Comparison of ENCODE assay signal across 9 mouse cellular contexts in the genomic region with DNA sequence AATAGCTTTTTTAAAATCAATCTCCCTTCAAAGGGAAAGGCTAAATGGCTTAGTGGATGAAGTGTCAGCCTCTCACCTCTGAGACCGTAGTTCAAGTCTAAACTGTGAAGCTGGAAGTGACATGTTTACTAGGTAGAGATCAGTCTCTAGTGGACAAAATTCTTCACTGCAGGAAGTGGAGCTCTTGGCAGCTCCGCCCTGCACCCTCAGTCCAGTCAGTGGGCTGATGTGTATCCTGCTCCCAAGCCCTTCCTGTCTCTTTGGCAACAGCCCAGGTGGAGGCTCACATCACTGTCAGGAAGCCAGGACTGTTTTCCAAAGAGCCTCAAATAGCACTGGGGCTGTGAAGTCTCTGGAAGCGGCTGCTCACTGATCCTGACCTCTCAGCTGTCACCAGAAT.
A peak's percentile ranks its signal among the peaks of the same experiment; 100 is the strongest.
DNase-seq lines count a peak whose midpoint lies in the region; ATAC-seq and TF ChIP-seq lines count a peak whose summit lies in the region.
"Had no signal": no experiment of that assay in that cellular context is flagged by ENCODE, and none has a peak within 500 bp of the region (broad histone marks: within the 10 kb centered on the region; RNA-seq: fewer than 3 reads in every experiment).

No protein-coding gene starts in this region.

- peak; percentile 21 for DNase-seq in urinary bladder, postnatal 14 days (ENCODE audit: low spot score)
- DNase-seq in urinary bladder, adult 2 months (ENCODE audit: low spot score): no peak
- DNase-seq in embryo, embryonic 11.5 days (ENCODE audit: low read depth, low spot score): peak; percentile 5
- DNase-seq in heart, adult 8-10 months (ENCODE audit: low spot score): peak; percentile 60
- DNase-seq in kidney, adult 2 months: peak; percentile 92
- peak; percentile 61 for DNase-seq in lung, postnatal 0 days (ENCODE audit: low spot score)

- no peak overlapping the region for H3K4me3 ChIP-seq in kidney, adult 2 months (ENCODE audit: insufficient read depth, low read depth, low read length)
- H3K4me3 ChIP-seq in lung, postnatal 0 days (ENCODE audit: low read depth, low read length): no peak overlapping the region
- no peak overlapping the region for H3K4me3 ChIP-seq in stomach, embryonic 16.5 days (replicated peaks; ENCODE audit: low read length)

- no peak for TF ChIP-seq EP300 in lung, postnatal 0 days (IDR thresholded peaks at IDR 0.05)

- no peaks in the 10 kb centered on the region for H3K9me3 ChIP-seq in lung, postnatal 0 days (ENCODE audit: low read length)
- H3K9me3 ChIP-seq in stomach, embryonic 16.5 days (replicated peaks; ENCODE audit: control insufficient read depth, low read length): no peaks in the 10 kb centered on the region

- H3K4me2 ChIP-seq in lung, postnatal 0 days (replicated peaks; ENCODE audit: low read depth, low read length): no peak overlapping the region
- H3K4me2 ChIP-seq in stomach, embryonic 16.5 days (ENCODE audit: low read depth, low read length): no peak overlapping the region

- no peak for TF ChIP-seq POLR2A in kidney, adult 2 months (IDR thresholded peaks at IDR 0.05; ENCODE audit: low read depth, low read length)

- no peak; the same call in 1 of the 2 replicates for TF ChIP-seq CTCF in kidney, adult 2 months (conservative IDR thresholded peaks at IDR 0.05; ENCODE audit: insufficient read depth, insufficient read length, low read depth, low read length)
- peak; percentile 66 for TF ChIP-seq CTCF in lung, postnatal 0 days (IDR thresholded peaks at IDR 0.05)

- no peaks in the 10 kb centered on the region for H3K27me3 ChIP-seq in kidney, adult 2 months (replicated peaks; ENCODE audit: control insufficient read depth, insufficient read depth, low read length)
- H3K27me3 ChIP-seq in lung, postnatal 0 days (replicated peaks; ENCODE audit: insufficient read depth, low read length): no peaks in the 10 kb centered on the region
- no peaks in the 10 kb centered on the region for H3K27me3 ChIP-seq in stomach, embryonic 16.5 days (ENCODE audit: control insufficient read depth, insufficient read depth, low read length)

- no peaks in the 10 kb centered on the region for H3K4me1 ChIP-seq in kidney, adult 2 months (ENCODE audit: control insufficient read depth, insufficient read depth, low read length)
- H3K4me1 ChIP-seq in lung, postnatal 0 days (ENCODE audit: insufficient read depth, low read depth, low read length): no peaks in the 10 kb centered on the region
- no peaks in the 10 kb centered on the region for H3K4me1 ChIP-seq in stomach, embryonic 16.5 days (ENCODE audit: control insufficient read depth, insufficient read depth, low read length)

- no peak overlapping the region for H3K9ac ChIP-seq in lung, postnatal 0 days (replicated peaks; ENCODE audit: low read depth)
- no peak overlapping the region for H3K9ac ChIP-seq in stomach, embryonic 16.5 days (ENCODE audit: low read length)
- H3K9ac ChIP-seq: liver, embryonic 14.5 days had no signal

- 10% methylated on average over 3 of the region's 3 CpGs for WGBS in kidney, adult 2 months
- 14% methylated on average over 3 of the region's 3 CpGs for WGBS in lung, postnatal 0 days
- WGBS in stomach, embryonic 16.5 days: 18% methylated on average over 3 of the region's 3 CpGs

- ATAC-seq in lung, postnatal 0 days: peak; percentile 53
- ATAC-seq in stomach, embryonic 16.5 days (ENCODE audit: insufficient read depth, low FRiP score): peak; percentile 72; the same call in 1 of the 2 replicates
- no peak for ATAC-seq in erythroblast, adult 5-6 weeks (replicated peaks; ENCODE audit: low FRiP score, poor library complexity, severe bottlenecking)

- no peak overlapping the region for H3K27ac ChIP-seq in kidney, adult 2 months (ENCODE audit: insufficient read depth, low read depth, low read length)
- no peak overlapping the region for H3K27ac ChIP-seq in lung, postnatal 0 days (ENCODE audit: low read length)
- no peak overlapping the region for H3K27ac ChIP-seq in stomach, embryonic 16.5 days (ENCODE audit: low read length)
- H3K27ac ChIP-seq: liver, embryonic 14.5 days had no signal

- no peaks in the 10 kb centered on the region for H3K36me3 ChIP-seq in kidney, adult 2 months (ENCODE audit: control insufficient read depth, insufficient read depth, low read length)
- H3K36me3 ChIP-seq in lung, postnatal 0 days (ENCODE audit: insufficient read depth, low read length): no peaks in the 10 kb centered on the region
- H3K36me3 ChIP-seq in stomach, embryonic 16.5 days (ENCODE audit: control insufficient read depth, insufficient read depth, low read length): no peaks in the 10 kb centered on the region
